Mouse (Mus musculus): ENCODE data around the gene Gng2. TPM values are rescaled to one million over a fixed set of nuclear protein-coding genes. Genes with fewer than 3 reads are reported as not detected.
"Not testable (repeated sequence)": the region's sequence is repeated elsewhere in the genome, so short reads cannot be mapped to it uniquely, and the experiment has no call there.

Gng2 gene
- polyA plus RNA-seq, 1 experiment from 2014 or later = 55.7 TPM

- WGBS = 78% methylated on average over 11 of the region's 11 CpGs
- Histone ChIP-seq H3K4me3 (replicated peaks) (no peak overlapping the region), H3K27me3 (replicated peaks) (no peaks in the 10 kb centered on the region), H3K27ac (no peak overlapping the region), H3K9me3 (no peaks in the 10 kb centered on the region), H3K36me3 (no peaks in the 10 kb centered on the region), H3K4me2 (replicated peaks) (no peak overlapping the region), H3K9ac (no peak overlapping the region), H3K4me1 (replicated peaks) (no peaks in the 10 kb centered on the region)
- no peak for ATAC-seq
These were observed 103.1 kb downstream of the Gng2 start for GRCm38 (mm10) chr14:19874201-19874807.

- no peaks in the 10 kb centered on the region for H3K36me3 ChIP-seq
- H3K27ac ChIP-seq = no peak overlapping the region
- no peak overlapping the region for H3K4me2 ChIP-seq (replicated peaks)
- H3K4me1 ChIP-seq (replicated peaks) = no peaks in the 10 kb centered on the region
- 51% methylated on average over 5 of the region's 5 CpGs for WGBS
- no peaks in the 10 kb centered on the region for H3K27me3 ChIP-seq (replicated peaks)
- H3K4me3 ChIP-seq (replicated peaks) = no peak overlapping the region
- H3K9me3 ChIP-seq = no peaks in the 10 kb centered on the region
- no peak overlapping the region for H3K9ac ChIP-seq
- no peak for ATAC-seq
These were observed 110.0 kb downstream of the Gng2 start for GRCm38 (mm10) chr14:19867286-19867935.

GRCm38 (mm10) chr14:19865121-19865520 is 112.3 kb downstream of the Gng2 start:
- H3K9ac ChIP-seq; H3K4me3 ChIP-seq (replicated peaks); H3K4me2 ChIP-seq (replicated peaks); H3K36me3 ChIP-seq; H3K27ac ChIP-seq; H3K9me3 ChIP-seq; H3K4me1 ChIP-seq (replicated peaks); ATAC-seq; H3K27me3 ChIP-seq (replicated peaks): not testable (repeated sequence)
- 84% methylated on average over 9 of the region's 9 CpGs for WGBS

GRCm38 (mm10) chr14:19861311-19862080 is 115.9 kb downstream of the Gng2 start:
- Histone ChIP-seq H3K27me3 (replicated peaks) (no peaks in the 10 kb centered on the region), H3K9ac (no peak overlapping the region), H3K4me1 (replicated peaks) (no peaks in the 10 kb centered on the region), H3K4me2 (replicated peaks) (no peak overlapping the region), H3K4me3 (replicated peaks) (no peak overlapping the region), H3K27ac (no peak overlapping the region), H3K36me3 (no peaks in the 10 kb centered on the region), H3K9me3 (no peaks in the 10 kb centered on the region)
- no peak for ATAC-seq
- WGBS = 84% methylated on average over 8 of the region's 8 CpGs

GRCm38 (mm10) chr14:19860281-19860680 is 117.1 kb downstream of the Gng2 start:
- ATAC-seq = no peak
- H3K4me3 ChIP-seq (replicated peaks) = no peak overlapping the region
- no peak overlapping the region for H3K9ac ChIP-seq
- H3K27me3 ChIP-seq (replicated peaks) = no peaks in the 10 kb centered on the region
- no peaks in the 10 kb centered on the region for H3K9me3 ChIP-seq
- no peaks in the 10 kb centered on the region for H3K4me1 ChIP-seq (replicated peaks)
- no peak overlapping the region for H3K27ac ChIP-seq
- H3K36me3 ChIP-seq = no peaks in the 10 kb centered on the region
- 86% methylated on average over 4 of the region's 4 CpGs for WGBS
- H3K4me2 ChIP-seq (replicated peaks) = no peak overlapping the region

GRCm38 (mm10) chr14:19858808-19859776 is 118.3 kb downstream of the Gng2 start:
- Histone ChIP-seq H3K4me2 (replicated peaks) (no peak overlapping the region), H3K4me1 (replicated peaks) (no peaks in the 10 kb centered on the region), H3K27me3 (replicated peaks) (no peaks in the 10 kb centered on the region), H3K27ac (no peak overlapping the region), H3K9ac (no peak overlapping the region), H3K36me3 (no peaks in the 10 kb centered on the region), H3K9me3 (no peaks in the 10 kb centered on the region), H3K4me3 (replicated peaks) (no peak overlapping the region)
- no peak for ATAC-seq
- 36% methylated on average over 8 of the region's 8 CpGs for WGBS

- no peak for ATAC-seq
- Histone ChIP-seq H3K36me3 (no peaks in the 10 kb centered on the region), H3K27me3 (replicated peaks) (no peaks in the 10 kb centered on the region)
These were observed 119.1 kb downstream of the Gng2 start for GRCm38 (mm10) chr14:19858279-19858678.

GRCm38 (mm10) chr14:19853471-19853870 is 124.0 kb downstream of the Gng2 start:
- 62% methylated on average over 3 of the region's 3 CpGs for WGBS
- ATAC-seq = no peak
- Histone ChIP-seq H3K36me3 (no peaks in the 10 kb centered on the region), H3K4me3 (replicated peaks) (no peak overlapping the region), H3K4me2 (replicated peaks) (no peak overlapping the region), H3K9ac (no peak overlapping the region), H3K9me3 (no peaks in the 10 kb centered on the region), H3K4me1 (replicated peaks) (no peaks in the 10 kb centered on the region), H3K27me3 (replicated peaks) (no peaks in the 10 kb centered on the region), H3K27ac (no peak overlapping the region)

More at GRCm38 (mm10) chr14:19858279-19858678, 119.1 kb downstream of the Gng2 start:
- no peaks in the 10 kb centered on the region for H3K9me3 ChIP-seq
- no peak overlapping the region for H3K4me2 ChIP-seq (replicated peaks)
- no peaks in the 10 kb centered on the region for H3K4me1 ChIP-seq (replicated peaks)
- no peak overlapping the region for H3K4me3 ChIP-seq (replicated peaks)
- H3K27ac ChIP-seq = no peak overlapping the region
- H3K9ac ChIP-seq = no peak overlapping the region
- WGBS = 77% methylated on average over 2 of the region's 2 CpGs

GRCm38 (mm10) chr14:19839600-19840332 is 137.7 kb downstream of the Gng2 start:
- peak overlapping the region; percentile 20; the same call in 1 of the 2 replicates for H3K9ac ChIP-seq
- ATAC-seq = peak; percentile 41; the same call in 1 of the 2 replicates
- WGBS = 24% methylated on average over 15 of the region's 15 CpGs

GRCm38 (mm10) chr14:19836289-19836688 is 141.1 kb downstream of the Gng2 start:
- H3K27me3 ChIP-seq (replicated peaks) = no peaks in the 10 kb centered on the region
- no peaks in the 10 kb centered on the region for H3K36me3 ChIP-seq
- H3K4me2 ChIP-seq (replicated peaks) = no peak overlapping the region
- H3K9me3 ChIP-seq = no peaks in the 10 kb centered on the region
- H3K4me3 ChIP-seq (replicated peaks) = no peak overlapping the region
- WGBS = 81% methylated on average over 3 of the region's 3 CpGs
- no peak for ATAC-seq
- H3K9ac ChIP-seq = no peak overlapping the region
- no peak overlapping the region for H3K27ac ChIP-seq
- H3K4me1 ChIP-seq (replicated peaks) = 0 out of 2 replicates have a peak, but pooled peaks cover 5% of the 10 kb centered on the region

More at GRCm38 (mm10) chr14:19839600-19840332, 137.7 kb downstream of the Gng2 start:
- Histone ChIP-seq H3K4me1 (replicated peaks) (0 out of 2 replicates have a peak, but pooled peaks cover 5% of the 10 kb centered on the region), H3K4me3 (replicated peaks) (0 out of 2 replicates have a peak overlapping the region, but pooled peaks have one; percentile 19), H3K36me3 (no peaks in the 10 kb centered on the region), H3K27ac (no peak overlapping the region), H3K9me3 (no peaks in the 10 kb centered on the region), H3K27me3 (replicated peaks) (no peaks in the 10 kb centered on the region), H3K4me2 (replicated peaks) (peak overlapping the region; percentile 55)

GRCm38 (mm10) chr14:19825481-19825880 is 151.9 kb downstream of the Gng2 start:
- WGBS = 79% methylated on average over 11 of the region's 11 CpGs
- Histone ChIP-seq H3K4me3 (replicated peaks) (no peak overlapping the region), H3K9ac (no peak overlapping the region), H3K9me3 (no peaks in the 10 kb centered on the region), H3K27me3 (replicated peaks) (no peaks in the 10 kb centered on the region), H3K27ac (no peak overlapping the region), H3K36me3 (peaks cover 6% of the 10 kb centered on the region; the same call in 1 of the 2 replicates), H3K4me1 (replicated peaks) (0 out of 2 replicates have a peak, but pooled peaks cover 3% of the 10 kb centered on the region), H3K4me2 (replicated peaks) (no peak overlapping the region)
- ATAC-seq = no peak
